Mouse (Mus musculus): ENCODE results near the gene Srgn. TPM values are rescaled to one million over a fixed set of nuclear protein-coding genes. Genes with fewer than 3 reads are reported as not detected.

The Srgn gene
- polyA plus RNA-seq, 2 experiments, result 23.7 to 82.6 TPM

DNA sequence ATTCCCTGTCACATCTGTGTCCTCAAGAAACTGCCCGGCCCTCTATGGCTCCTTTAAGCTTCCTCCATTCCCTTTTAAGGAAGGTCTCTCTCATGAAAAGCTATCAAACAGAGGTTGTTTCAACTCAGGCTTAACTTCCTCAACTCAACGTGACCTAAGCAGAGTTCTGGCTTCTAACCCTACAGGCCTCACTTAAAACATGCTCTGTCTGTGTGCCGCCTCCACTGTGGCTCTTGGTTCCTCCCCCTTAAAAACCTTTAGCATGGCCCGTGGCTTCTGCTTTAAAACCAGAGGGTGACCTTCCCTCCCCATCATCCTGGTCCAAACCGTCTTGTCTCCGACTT is 29.3 kb upstream of the Srgn start:
- no peak for DNase-seq (ENCODE audit: low read depth in 3 of 3, low spot score in 3 of 3)
- Histone ChIP-seq H3K9me3 (ENCODE audit: control insufficient read depth, low read length) (no peaks in the 10 kb centered on the region), H3K27ac (no peak overlapping the region)

DNA sequence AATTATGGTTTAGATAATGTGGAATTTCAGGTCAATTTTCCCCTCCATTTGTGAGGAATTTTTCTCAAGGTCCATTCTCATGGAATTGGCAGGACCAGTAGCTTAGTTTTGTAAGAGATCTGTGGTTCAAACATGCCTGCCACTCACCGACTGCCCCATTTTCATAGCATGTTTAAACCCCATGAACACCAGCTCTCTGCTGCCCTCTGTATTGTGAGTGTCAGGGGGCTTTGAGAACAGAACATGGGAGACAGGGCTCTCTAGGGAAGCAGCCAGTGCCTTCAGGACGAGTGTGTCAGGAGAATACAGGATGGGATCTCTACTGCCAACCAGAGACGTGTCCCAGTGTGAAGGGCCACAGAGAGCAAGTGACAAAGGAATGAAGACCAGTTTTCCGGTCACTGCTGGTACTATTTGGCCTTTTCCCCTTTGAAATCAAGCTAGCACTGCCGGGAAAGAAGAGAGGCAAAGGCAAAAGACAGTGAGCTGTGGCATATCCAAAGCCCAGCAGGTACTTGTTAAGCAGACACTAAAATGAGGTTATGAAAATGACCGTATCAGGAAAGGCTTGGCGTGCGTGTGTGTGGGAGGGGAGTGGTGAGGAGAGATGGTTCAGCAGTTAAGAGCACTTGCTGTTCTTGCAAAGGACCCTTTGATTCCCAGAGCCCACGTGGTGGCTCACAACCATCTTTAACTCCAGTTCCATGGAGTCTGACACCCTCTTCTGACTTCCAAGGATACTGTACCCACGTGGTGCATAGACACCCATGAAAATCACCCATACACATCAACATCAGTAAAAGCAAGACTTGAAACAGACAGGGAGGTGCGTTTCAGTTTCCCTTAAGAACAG is 28.7 kb upstream of the Srgn start:
- H3K36me3 ChIP-seq (replicated peaks; ENCODE audit: control insufficient read depth, insufficient read depth, low read depth), result no peaks in the 10 kb centered on the region; the same call in 1 of the 2 replicates
- no peak overlapping the region for H3K4me2 ChIP-seq (ENCODE audit: low read depth)
- ATAC-seq (ENCODE audit: insufficient read depth) (no peak), DNase-seq (ENCODE audit: low read depth in 3 of 3, low spot score in 3 of 3) (no peak)
- no peaks in the 10 kb centered on the region for H3K27me3 ChIP-seq (ENCODE audit: control insufficient read depth, insufficient read depth, low read length)
- 62% methylated on average over 11 of the region's 11 CpGs for WGBS (ENCODE audit: insufficient replicate concordance)
- H3K9me3 ChIP-seq (ENCODE audit: control insufficient read depth, low read length), result no peaks in the 10 kb centered on the region
- H3K4me1 ChIP-seq (replicated peaks; ENCODE audit: control insufficient read depth in 2 of 2, insufficient read depth in 2 of 2, low read length in 1 of 2), result no peaks in the 10 kb centered on the region
- H3K9ac ChIP-seq (replicated peaks), result no peak overlapping the region
- no peak overlapping the region for H3K4me3 ChIP-seq (ENCODE audit: insufficient read depth in 1 of 2, low read depth in 2 of 2, low read length in 2 of 2)
- H3K27ac ChIP-seq, result no peak overlapping the region
- TF ChIP-seq CTCF (IDR thresholded peaks at IDR 0.05; ENCODE audit: low read depth) (no peak), EP300 (IDR thresholded peaks at IDR 0.05; ENCODE audit: low read depth) (no peak)

More for the DNA sequence above, 29.3 kb upstream of the Srgn start:
- TF ChIP-seq EP300 (IDR thresholded peaks at IDR 0.05; ENCODE audit: low read depth) (no peak), CTCF (IDR thresholded peaks at IDR 0.05; ENCODE audit: low read depth) (no peak)
- no peak overlapping the region for H3K9ac ChIP-seq (replicated peaks)
- H3K36me3 ChIP-seq (replicated peaks; ENCODE audit: control insufficient read depth, insufficient read depth, low read depth), result no peaks in the 10 kb centered on the region; the same call in 1 of the 2 replicates
- H3K4me2 ChIP-seq (ENCODE audit: low read depth), result no peak overlapping the region
- ATAC-seq (ENCODE audit: insufficient read depth), result no peak
- WGBS (ENCODE audit: insufficient replicate concordance), result 58% methylated on average over 6 of the region's 6 CpGs
- H3K4me1 ChIP-seq (replicated peaks; ENCODE audit: control insufficient read depth in 2 of 2, insufficient read depth in 2 of 2, low read length in 1 of 2), result no peaks in the 10 kb centered on the region
- no peak overlapping the region for H3K4me3 ChIP-seq (ENCODE audit: insufficient read depth in 1 of 2, low read depth in 2 of 2, low read length in 2 of 2)
- no peaks in the 10 kb centered on the region for H3K27me3 ChIP-seq (ENCODE audit: control insufficient read depth, insufficient read depth, low read length)

- Histone ChIP-seq H3K9ac (replicated peaks) (no peak overlapping the region), H3K9me3 (ENCODE audit: control insufficient read depth, low read length) (no peaks in the 10 kb centered on the region), H3K27ac (no peak overlapping the region), H3K27me3 (ENCODE audit: control insufficient read depth, insufficient read depth, low read length) (no peaks in the 10 kb centered on the region), H3K4me2 (ENCODE audit: low read depth) (no peak overlapping the region), H3K36me3 (replicated peaks; ENCODE audit: control insufficient read depth, insufficient read depth, low read depth) (no peaks in the 10 kb centered on the region), H3K4me3 (ENCODE audit: insufficient read depth in 1 of 2, low read depth in 2 of 2, low read length in 2 of 2) (no peak overlapping the region), H3K4me1 (replicated peaks; ENCODE audit: control insufficient read depth in 2 of 2, insufficient read depth in 2 of 2, low read length in 1 of 2) (peaks cover 0 to 3% of the 10 kb centered on the region in 2 experiments; a peak in 2 of 4 replicates)
- 32% methylated on average over 12 of the region's 12 CpGs for WGBS (ENCODE audit: insufficient replicate concordance)
- no peak for ATAC-seq (ENCODE audit: insufficient read depth)
- no peak for DNase-seq (ENCODE audit: low read depth in 3 of 3, low spot score in 3 of 3)
- TF ChIP-seq EP300 (IDR thresholded peaks at IDR 0.05; ENCODE audit: low read depth) (no peak), CTCF (IDR thresholded peaks at IDR 0.05; ENCODE audit: low read depth) (no peak)
Observed at GRCm38 (mm10) chr10:62553611-62554091, 26.4 kb upstream of the Srgn start.

DNA sequence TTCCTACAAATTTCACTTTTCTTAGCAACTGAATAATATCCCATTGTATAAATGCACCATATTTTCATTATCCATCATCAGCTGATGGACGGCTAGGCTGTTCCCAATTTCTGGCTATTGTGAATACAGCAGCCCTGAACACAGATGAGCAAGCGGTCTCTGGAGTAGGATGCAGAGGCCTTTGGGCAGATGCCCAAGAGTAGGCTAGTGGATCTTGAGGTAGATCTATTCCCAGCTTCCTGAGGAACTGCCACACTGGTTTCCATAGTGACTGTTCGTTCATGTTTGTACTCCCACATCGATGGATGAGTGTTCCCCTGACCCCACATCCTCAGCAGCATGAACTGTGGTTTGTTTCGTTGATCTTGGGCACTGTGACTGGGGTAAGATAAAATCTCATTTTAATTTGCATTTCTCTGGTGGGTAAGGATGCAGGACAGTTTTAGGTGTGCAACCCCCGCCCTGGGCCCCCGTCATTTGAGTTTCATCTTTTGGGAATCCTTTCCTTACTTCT is 23.6 kb upstream of the Srgn start:
- Histone ChIP-seq H3K36me3 (replicated peaks; ENCODE audit: control insufficient read depth, insufficient read depth, low read depth) (no peaks in the 10 kb centered on the region), H3K27ac (no peak overlapping the region), H3K4me3 (ENCODE audit: insufficient read depth in 1 of 2, low read depth in 2 of 2, low read length in 2 of 2) (no peak overlapping the region), H3K27me3 (ENCODE audit: control insufficient read depth, insufficient read depth, low read length) (no peaks in the 10 kb centered on the region), H3K4me1 (replicated peaks; ENCODE audit: control insufficient read depth in 2 of 2, insufficient read depth in 2 of 2, low read length in 1 of 2) (peaks cover 0 to 3% of the 10 kb centered on the region in 2 experiments; a peak in 2 of 4 replicates), H3K9ac (replicated peaks) (no peak overlapping the region), H3K9me3 (ENCODE audit: control insufficient read depth, low read length) (no peaks in the 10 kb centered on the region), H3K4me2 (ENCODE audit: low read depth) (no peak overlapping the region)
- DNase-seq (ENCODE audit: low read depth in 3 of 3, low spot score in 3 of 3) (no peak), ATAC-seq (ENCODE audit: insufficient read depth) (no peak)
- WGBS (ENCODE audit: insufficient replicate concordance), result 50% methylated on average over 7 of the region's 7 CpGs
- no peak for TF ChIP-seq EP300 (IDR thresholded peaks at IDR 0.05; ENCODE audit: low read depth)
- TF ChIP-seq CTCF (IDR thresholded peaks at IDR 0.05; ENCODE audit: low read depth), result no peak

GRCm38 (mm10) chr10:62549523-62550166 is 22.4 kb upstream of the Srgn start:
- no peaks in the 10 kb centered on the region for H3K27me3 ChIP-seq (ENCODE audit: control insufficient read depth, insufficient read depth, low read length)
- WGBS (ENCODE audit: insufficient replicate concordance), result 17% methylated on average over 14 of the region's 16 CpGs
- peaks cover 0 to 3% of the 10 kb centered on the region in 2 experiments; a peak in 2 of 4 replicates for H3K4me1 ChIP-seq (replicated peaks; ENCODE audit: control insufficient read depth in 2 of 2, insufficient read depth in 2 of 2, low read length in 1 of 2)
- peak overlapping the region; percentile 21 for H3K4me2 ChIP-seq (ENCODE audit: low read depth)
- no peak overlapping the region for H3K9ac ChIP-seq (replicated peaks)
- TF ChIP-seq EP300 (IDR thresholded peaks at IDR 0.05; ENCODE audit: low read depth), result no peak
- TF ChIP-seq CTCF (IDR thresholded peaks at IDR 0.05; ENCODE audit: low read depth), result peak; percentile 88
- DNase-seq (ENCODE audit: low read depth in 3 of 3, low spot score in 3 of 3), result peak; percentile 52 to 66 (median 55)
- H3K4me3 ChIP-seq (ENCODE audit: insufficient read depth in 1 of 2, low read depth in 2 of 2, low read length in 2 of 2), result no peak overlapping the region; a peak in 1 of 4 replicates
- no peaks in the 10 kb centered on the region for H3K36me3 ChIP-seq (replicated peaks; ENCODE audit: control insufficient read depth, insufficient read depth, low read depth)
- no peaks in the 10 kb centered on the region for H3K9me3 ChIP-seq (ENCODE audit: control insufficient read depth, low read length)
- peak; percentile 71; the same call in 1 of the 2 replicates for ATAC-seq (ENCODE audit: insufficient read depth)
- no peak overlapping the region for H3K27ac ChIP-seq

Data from liver, embryonic 14.5 days (tissue).